Mouse (Mus musculus): Measurements from ENCODE around the gene Hoxa13. TPM values are rescaled to one million over a fixed set of nuclear protein-coding genes. Genes with fewer than 3 reads are reported as not detected.

Gene Hoxa13
- total RNA-seq, 4 experiments from 2014 or later, result not detected

DNA sequence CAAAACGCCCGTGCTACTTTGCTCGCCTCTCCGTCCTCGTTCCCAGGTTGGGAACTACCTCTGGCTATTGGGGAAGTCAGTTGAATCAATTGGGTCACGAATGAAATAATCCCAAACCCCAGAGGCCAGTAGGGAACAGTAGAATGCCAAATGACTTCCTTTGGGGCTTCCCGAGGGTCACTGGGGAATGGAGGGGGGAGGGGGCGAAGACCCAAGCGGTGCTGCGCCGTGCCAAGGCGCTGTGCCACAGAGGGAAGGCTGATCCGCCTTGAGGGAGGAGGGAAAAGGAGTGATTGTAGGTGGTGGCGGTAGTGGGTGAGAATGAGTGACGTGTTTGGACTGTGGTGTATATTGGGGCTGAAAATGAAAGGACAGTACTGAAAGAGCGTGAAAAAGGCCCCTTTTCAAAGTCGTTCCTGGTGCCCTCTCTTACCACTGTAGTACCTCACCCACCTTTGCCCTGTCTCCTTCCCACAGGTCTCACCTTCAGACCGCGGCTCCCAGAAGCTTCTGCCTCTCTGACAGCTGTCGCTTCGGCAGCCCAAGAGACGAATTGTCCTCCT lies 48.0 kb downstream of the Hoxa13 start:
- DNase-seq (ENCODE audit: low spot score in 2 of 2), result no peak

DNA sequence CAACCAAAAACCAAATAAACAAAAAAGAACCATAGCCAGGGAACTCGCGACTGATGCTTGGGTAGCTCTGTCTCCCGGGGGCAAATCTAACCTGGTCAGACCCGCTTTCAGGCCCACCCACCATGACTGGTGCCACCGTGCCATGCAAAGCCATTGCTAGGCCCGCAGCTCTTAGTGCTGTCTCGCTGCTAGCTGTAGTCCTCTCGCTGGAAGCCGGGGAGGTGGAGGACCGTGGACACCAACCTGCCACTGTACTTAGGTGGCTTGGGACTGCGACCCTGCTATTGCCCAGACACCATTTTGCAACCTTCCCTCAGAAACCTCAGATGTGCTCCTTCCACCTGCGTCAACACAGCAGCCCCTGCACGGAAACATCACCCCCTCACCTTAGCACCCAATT lies 48.7 kb downstream of the Hoxa13 start:
- no peak for DNase-seq (ENCODE audit: low spot score in 2 of 2)

DNA sequence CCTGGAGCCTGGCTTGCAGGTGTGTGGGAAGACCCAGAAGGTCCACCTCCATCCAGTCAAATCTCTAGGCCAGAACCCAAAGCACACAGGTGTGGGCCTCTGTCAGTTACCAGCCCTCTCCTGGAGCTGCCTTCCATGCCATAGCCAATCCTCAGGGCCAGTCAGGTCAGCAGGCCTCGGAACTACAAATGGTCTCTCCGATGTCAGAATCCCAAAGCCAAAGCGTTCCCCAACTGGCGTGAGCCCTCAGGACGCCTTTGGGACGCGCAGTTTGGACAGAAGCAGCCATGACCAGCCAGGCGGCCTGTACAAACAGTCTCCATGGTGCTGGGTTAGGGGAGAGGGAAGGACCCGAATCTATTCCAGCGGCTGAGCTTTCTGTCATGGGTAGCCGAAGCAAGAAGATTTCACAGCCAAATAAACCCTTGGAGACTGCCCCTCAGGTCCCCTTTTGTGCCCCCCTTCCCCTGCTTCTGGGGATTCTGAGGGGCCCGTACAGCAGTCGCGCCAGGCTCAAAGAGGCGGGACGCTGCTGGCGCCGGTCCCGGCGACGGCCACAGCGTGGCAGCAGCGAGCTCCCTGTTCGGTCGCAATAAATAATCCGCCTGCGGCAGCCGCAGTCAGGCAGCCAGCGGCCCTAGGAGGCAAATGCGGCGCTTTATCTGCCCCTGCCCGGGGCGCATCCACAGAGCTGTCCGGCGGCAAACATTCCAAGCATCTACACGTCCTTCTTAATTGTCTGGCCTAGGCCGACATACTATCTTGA lies 49.3 kb downstream of the Hoxa13 start:
- peak in 1 of 2 experiments; percentile 35 for DNase-seq (ENCODE audit: low spot score in 2 of 2)

DNA sequence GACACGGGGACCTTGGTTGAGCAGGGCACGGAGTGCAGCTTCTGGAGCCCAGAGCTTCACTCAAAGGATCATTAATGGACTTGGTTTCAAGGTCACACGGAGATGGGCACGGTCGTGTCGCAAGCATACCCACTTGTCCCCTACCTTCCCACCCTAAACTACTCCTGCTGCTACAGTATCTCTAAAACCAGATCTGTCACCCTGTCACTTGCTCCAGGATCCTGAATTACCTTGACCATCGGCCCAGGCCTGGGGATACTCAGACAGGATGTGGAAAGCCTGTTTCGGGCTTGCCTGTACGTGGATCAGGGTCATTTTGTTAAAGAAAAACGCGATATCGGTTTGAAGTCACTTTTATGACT lies 51.0 kb downstream of the Hoxa13 start:
- no peak for DNase-seq (ENCODE audit: low spot score in 2 of 2)

DNA sequence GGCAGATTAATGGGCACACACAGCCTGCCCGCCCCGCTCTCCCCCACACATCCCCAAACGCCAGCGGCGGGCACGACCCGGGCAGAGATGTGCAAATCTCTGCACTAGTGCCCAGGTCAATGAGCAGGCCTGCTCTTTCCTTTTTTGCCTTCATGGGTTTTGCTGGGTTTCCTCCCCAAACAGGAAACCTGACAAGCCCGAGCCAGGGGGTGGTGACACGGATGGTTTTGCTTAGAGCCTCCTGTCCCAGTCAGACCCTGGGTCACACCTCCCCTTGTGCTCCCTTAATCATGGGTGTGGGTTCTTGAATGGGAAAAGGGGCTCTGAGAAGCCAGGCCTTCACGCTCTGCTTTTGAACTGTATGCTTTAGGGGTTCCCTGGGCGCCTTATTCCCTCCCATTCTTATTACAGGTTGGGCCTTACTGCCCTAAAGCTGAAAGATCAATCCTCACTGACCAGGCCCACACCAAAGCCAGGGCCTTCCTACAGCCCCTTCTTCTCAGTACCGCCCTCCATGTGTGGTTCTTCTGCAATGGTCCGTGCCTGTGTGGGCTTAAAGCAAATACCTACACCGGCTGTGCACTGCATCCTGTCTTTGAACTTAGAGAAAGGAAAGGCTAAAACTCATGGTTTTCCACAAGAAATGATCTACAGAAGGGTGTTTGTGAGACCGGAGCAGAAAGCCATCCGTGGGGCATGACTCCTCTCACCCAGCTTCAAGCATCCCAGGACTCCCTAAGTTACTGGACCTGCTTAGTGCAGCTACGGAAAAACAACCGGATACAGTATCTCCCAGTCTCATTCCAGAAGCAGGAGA lies 51.6 kb downstream of the Hoxa13 start:
- DNase-seq (ENCODE audit: low spot score in 2 of 2), result no peak

DNA sequence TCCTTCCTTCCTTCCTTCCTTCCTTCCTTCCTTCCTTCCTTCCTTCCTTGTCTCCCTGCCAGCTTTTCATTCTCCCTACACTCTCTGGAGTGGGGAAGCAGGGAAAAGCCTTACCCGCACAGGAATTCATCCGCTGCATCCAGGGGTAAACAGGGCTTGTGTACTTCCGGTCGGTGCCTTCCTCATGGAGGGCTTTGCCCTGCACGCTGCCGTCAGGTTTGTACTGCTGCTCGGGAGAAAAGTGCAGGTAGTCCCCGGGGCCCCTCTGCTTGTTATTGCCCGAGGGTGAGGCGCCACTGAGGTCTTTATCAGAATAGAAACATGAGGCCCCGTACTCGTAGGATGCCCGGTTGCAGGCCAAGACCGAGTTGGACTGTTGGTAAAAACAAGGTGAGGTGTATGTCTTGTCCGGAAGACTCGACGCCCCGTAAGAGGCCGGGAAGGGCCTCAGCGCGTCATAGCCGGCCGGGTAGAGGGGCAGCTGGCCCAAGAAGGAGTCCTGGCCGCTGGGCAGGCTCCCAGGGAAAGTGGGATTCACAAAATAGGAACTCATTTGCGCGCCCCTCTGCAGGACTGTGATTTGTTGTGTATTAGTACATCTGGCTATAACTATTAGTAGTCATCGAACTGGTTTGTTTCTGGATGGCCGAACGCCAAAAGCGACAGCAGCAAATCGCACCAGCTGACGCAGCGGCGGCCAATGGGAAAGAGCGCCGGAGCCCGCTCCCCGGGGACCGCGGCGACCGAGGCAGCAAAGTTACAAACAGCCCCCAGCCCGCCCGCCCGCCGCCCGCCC lies 52.4 kb downstream of the Hoxa13 start, which contains the start of gene Hoxa6:
Gene Hoxa6 (minus strand): TSS at position 651 of the 796 bp plus-strand sequence.
- no peak for DNase-seq (ENCODE audit: low spot score in 2 of 2)

Small RNAs within 50 kb of the gene (microRNA-seq; reads per million reads assigned to microRNA genes)
- 2.0 to 3.8 reads per million in 2 experiments for gene Mir196b

Other genes starting within 250 kb of the Hoxa13 start
- gene Skap2, start 248.3 kb downstream of the Hoxa13 start, total RNA-seq (2022), result 10 to 100 TPM; 17.0 to 30.2 (median 25.6) TPM
- not detected for gene Hoxa1, start 102.6 kb downstream of the Hoxa13 start, total RNA-seq (2022)
- gene Hoxa2, start 96.0 kb downstream of the Hoxa13 start, total RNA-seq (2022), result not detected
- not detected for gene 5730596B20Rik, start 83.4 kb downstream of the Hoxa13 start, total RNA-seq (2022)
- not detected for gene Hoxa4, start 69.1 kb downstream of the Hoxa13 start, total RNA-seq (2022)
- not detected for gene Hoxa5, start 56.3 kb downstream of the Hoxa13 start, total RNA-seq (2022)
- not detected for gene Hoxa6, start 52.2 kb downstream of the Hoxa13 start, total RNA-seq (2022)
- not detected for gene Hoxa3, start 47.5 kb downstream of the Hoxa13 start, total RNA-seq (2022)
- gene Gm28308, start 47.5 kb downstream of the Hoxa13 start, total RNA-seq (2022), result not detected
- gene Hoxa7, start 39.0 kb downstream of the Hoxa13 start, total RNA-seq (2022), result not detected
- not detected for gene Hoxa9, start 29.8 kb downstream of the Hoxa13 start, total RNA-seq (2022)
- gene Hoxa10, start 20.0 kb downstream of the Hoxa13 start, total RNA-seq (2022), result not detected
- gene Hoxa11, start 15.1 kb downstream of the Hoxa13 start, total RNA-seq (2022), result not detected
- not detected for gene Evx1, start 52.6 kb upstream of the Hoxa13 start, total RNA-seq (2022)